Mouse (Mus musculus) testis, postnatal 14 days (tissue): ENCODE data around the gene Spc24.

ENCODE experiments used
- DNase-seq: peaks from one replicate; pipeline ENCODE4 v3.0.0; 2021; ENCODE audit warnings: low spot score

Gene Spc24

GRCm38 (mm10) chr9:21749382-21750118 is 10.6 kb downstream of the Spc24 start:
- DNase-seq = no peak

- DNase-seq = no peak
Observed at GRCm38 (mm10) chr9:21748491-21748890, 11.6 kb downstream of the Spc24 start.

GRCm38 (mm10) chr9:21748033-21748432 is 12.1 kb downstream of the Spc24 start:
- DNase-seq = peak; percentile 72

- no peak for DNase-seq
Observed at GRCm38 (mm10) chr9:21747238-21747774, 12.8 kb downstream of the Spc24 start.

- no peak for DNase-seq
Observed at GRCm38 (mm10) chr9:21741514-21741913, 18.6 kb downstream of the Spc24 start.

- DNase-seq = no peak
Observed at GRCm38 (mm10) chr9:21740427-21740826, 19.7 kb downstream of the Spc24 start.

- DNase-seq = no peak
Observed at GRCm38 (mm10) chr9:21738776-21739175, 21.3 kb downstream of the Spc24 start.

- no peak for DNase-seq
Observed at GRCm38 (mm10) chr9:21737188-21737587, 22.9 kb downstream of the Spc24 start.

- DNase-seq = no peak
Observed at GRCm38 (mm10) chr9:21736580-21736979, 23.5 kb downstream of the Spc24 start.

GRCm38 (mm10) chr9:21735126-21735525 is 25.0 kb downstream of the Spc24 start:
- no peak for DNase-seq

GRCm38 (mm10) chr9:21733989-21734388 is 26.1 kb downstream of the Spc24 start:
- DNase-seq = no peak

GRCm38 (mm10) chr9:21733446-21733845 is 26.7 kb downstream of the Spc24 start:
- DNase-seq = no peak

- no peak for DNase-seq
Observed at GRCm38 (mm10) chr9:21732288-21732687, 27.8 kb downstream of the Spc24 start.

GRCm38 (mm10) chr9:21729264-21729663 is 30.8 kb downstream of the Spc24 start:
- no peak for DNase-seq

- no peak for DNase-seq
Observed at GRCm38 (mm10) chr9:21728261-21728832, 31.8 kb downstream of the Spc24 start.

- no peak for DNase-seq
Observed at GRCm38 (mm10) chr9:21726218-21726975, 33.7 kb downstream of the Spc24 start.

GRCm38 (mm10) chr9:21725224-21726121 is 34.6 kb downstream of the Spc24 start:
- DNase-seq = no peak

- peak; percentile 91 for DNase-seq
Observed at GRCm38 (mm10) chr9:21724147-21724536, 36.0 kb downstream of the Spc24 start.

- DNase-seq = peak; percentile 81
Observed at GRCm38 (mm10) chr9:21723377-21724146, 36.5 kb downstream of the Spc24 start, which contains the start of gene Ldlr. Gene Ldlr, plus strand, starts transcription at chr9:21723483.

- DNase-seq = no peak
Observed at GRCm38 (mm10) chr9:21721036-21721435, 39.1 kb downstream of the Spc24 start.

GRCm38 (mm10) chr9:21717015-21717414 is 43.1 kb downstream of the Spc24 start:
- DNase-seq = no peak
